Mouse (Mus musculus): ENCODE results near the gene Mndal. TPM values are rescaled to one million over a fixed set of nuclear protein-coding genes. Genes with fewer than 3 reads are reported as not detected.

The Mndal gene
- polyA plus RNA-seq (2017; shearing (Covaris generic)), result 530 TPM

DNA sequence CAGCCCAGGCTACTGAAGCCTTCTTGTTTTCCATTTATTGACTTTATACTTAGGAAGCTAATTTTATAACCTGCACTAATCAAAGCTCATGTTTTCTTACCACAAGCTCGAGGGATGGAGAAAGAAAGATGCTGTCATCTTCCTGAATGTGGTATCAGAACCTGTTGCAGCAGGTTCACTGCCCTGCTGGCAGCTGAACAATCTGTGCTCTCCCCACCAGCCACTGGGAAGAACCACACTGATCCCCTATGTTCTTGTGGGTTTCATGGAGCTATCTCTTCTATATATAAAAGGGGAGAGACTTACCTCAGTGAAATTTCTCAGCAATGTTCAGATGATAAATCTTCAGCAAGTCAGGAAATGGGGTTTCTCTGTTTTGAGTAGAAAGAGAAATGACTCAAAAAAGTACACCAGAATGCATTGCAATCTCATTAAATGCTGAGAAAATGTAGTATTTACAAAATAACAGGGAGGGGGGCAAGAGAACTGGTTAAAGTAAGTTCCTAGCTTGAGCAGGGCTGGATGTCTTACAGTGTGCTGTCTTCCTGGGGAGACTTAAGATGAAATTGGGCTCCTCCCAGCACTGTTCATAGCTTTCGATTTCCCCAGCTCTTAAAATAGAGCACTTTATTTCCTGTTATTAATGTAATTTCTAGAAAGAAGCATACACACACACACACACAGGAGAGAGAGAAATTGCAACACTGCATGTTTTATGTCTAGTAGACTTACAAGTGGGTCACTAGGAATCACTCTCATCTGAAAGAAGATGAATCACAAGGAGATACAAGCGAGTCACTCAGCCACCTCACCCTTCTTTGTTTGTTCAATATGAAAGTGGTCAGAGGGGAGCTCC is at the start of gene Mndal, which contains the start of gene Ifi203:
Gene Mndal (minus strand): TSS at position 568 of the 856 bp plus-strand sequence.
Gene Ifi203 (minus strand): TSS at position 749 of the 856 bp plus-strand sequence.

DNA sequence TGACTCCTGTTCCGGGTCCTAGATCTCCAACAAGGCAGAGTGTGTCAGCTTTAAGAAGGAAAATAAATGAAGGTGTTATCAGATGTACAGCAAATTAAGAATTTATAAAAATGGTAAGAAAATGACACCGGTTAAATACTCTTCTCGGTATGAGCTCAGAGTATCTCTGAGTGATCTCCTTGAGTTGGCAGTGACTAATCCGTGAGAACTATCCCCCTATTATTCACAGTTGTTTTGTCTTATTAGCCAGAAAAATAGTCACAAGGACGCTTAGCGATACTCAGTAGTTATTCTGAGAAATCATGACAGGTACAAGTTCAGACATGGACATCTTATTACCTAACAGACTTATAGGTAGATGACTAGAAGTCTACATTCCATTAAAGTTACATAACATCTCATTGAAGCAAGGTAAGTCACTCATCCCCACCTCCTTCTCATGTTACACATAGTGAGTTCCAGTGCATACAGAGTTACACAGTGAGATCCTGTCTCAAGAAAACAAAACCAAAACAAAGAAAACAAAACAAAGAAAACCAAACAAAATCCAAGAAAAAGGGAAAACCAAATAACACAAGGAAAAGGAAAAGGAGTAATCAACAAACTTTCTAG is 40.5 kb upstream of the Mndal start, which contains the start of gene Ifi202b:
Gene Ifi202b (minus strand): TSS at position 51 of the 612 bp plus-strand sequence.

DNA sequence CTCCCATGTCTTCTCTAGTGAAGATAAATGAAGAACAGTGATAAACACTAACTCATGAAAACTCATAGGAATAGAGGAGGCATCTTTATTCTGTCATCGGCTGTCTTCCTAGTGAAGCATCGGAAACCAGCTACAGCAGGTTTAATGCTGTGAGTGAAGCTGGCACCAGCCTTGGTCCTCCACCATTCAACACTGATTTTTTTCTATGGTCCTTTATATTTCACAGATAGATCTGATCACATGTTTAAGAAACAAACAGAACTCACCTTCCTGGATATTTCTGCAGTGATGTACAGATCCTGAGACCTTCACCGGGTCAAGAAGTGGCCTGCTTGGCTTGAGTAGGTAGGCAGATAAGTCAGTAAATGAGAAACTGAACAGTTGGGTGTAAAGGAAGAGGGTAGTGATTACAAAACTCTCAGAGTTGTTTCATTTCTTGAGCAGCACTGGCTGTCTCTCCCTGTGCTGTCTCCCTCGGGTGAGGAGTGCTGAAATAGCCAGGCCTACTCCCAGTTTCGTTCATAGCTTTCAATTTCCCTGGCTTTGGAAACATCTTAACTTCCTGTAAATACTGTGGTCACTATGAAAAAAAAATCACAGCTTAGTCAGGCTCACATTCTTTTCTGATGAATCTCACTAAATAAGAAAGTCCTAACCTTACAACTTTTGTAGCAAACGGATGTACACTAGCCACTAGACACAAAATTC is 29.6 kb downstream of the Mndal start, which contains the start of gene Ifi211:
Gene Ifi211 (minus strand): TSS at position 499 of the 708 bp plus-strand sequence.

Other genes with a start within 250 kb of the Mndal start
- gene Ifi207, start 200.7 kb downstream of the Mndal start, polyA plus RNA-seq (2017; shearing (Covaris generic)), result 0.46 TPM
- gene Ifi204, start 175.5 kb downstream of the Mndal start, polyA plus RNA-seq (2017; shearing (Covaris generic)), result 1.1 TPM
- 2.0 TPM for gene Ifi211, start 29.4 kb downstream of the Mndal start, polyA plus RNA-seq (2017; shearing (Covaris generic))
- 391 TPM for gene Ifi203, start 181 bp upstream of the Mndal start, polyA plus RNA-seq (2017; shearing (Covaris generic))
- not detected for gene Ifi202b, start 40.3 kb upstream of the Mndal start, polyA plus RNA-seq (2017; shearing (Covaris generic))
- not detected for gene Ifi205, start 89.3 kb upstream of the Mndal start, polyA plus RNA-seq (2017; shearing (Covaris generic))
- not detected for gene Olfr433, start 98.2 kb upstream of the Mndal start, polyA plus RNA-seq (2017; shearing (Covaris generic))
- gene Olfr432, start 106.7 kb upstream of the Mndal start, polyA plus RNA-seq (2017; shearing (Covaris generic)), result not detected
- gene Olfr430, start 124.1 kb upstream of the Mndal start, polyA plus RNA-seq (2017; shearing (Covaris generic)), result not detected
- gene Olfr429, start 141.8 kb upstream of the Mndal start, polyA plus RNA-seq (2017; shearing (Covaris generic)), result not detected
- gene Olfr427, start 154.4 kb upstream of the Mndal start, polyA plus RNA-seq (2017; shearing (Covaris generic)), result not detected
- not detected for gene Olfr231, start 178.7 kb upstream of the Mndal start, polyA plus RNA-seq (2017; shearing (Covaris generic))
- not detected for gene Olfr424, start 189.0 kb upstream of the Mndal start, polyA plus RNA-seq (2017; shearing (Covaris generic))
- gene Olfr420, start 213.1 kb upstream of the Mndal start, polyA plus RNA-seq (2017; shearing (Covaris generic)), result not detected
- gene Spta1, start 230.3 kb upstream of the Mndal start, polyA plus RNA-seq (2017; shearing (Covaris generic)), result 0.11 TPM